Mouse (Mus musculus) myocyte (in vitro differentiated cells): ENCODE measurements around the gene Camkk2.

Experiments
- CEBPB ChIP-seq: IDR thresholded peaks from 2 replicates; pipeline ENCODE4 v1.6.1; 2011; ENCODE audit warnings: mild to moderate bottlenecking, moderate library complexity; ENCODE audit not compliant: poor library complexity, insufficient read depth, severe bottlenecking
- E2F4 ChIP-seq: IDR thresholded peaks from one replicate; pipeline ENCODE4 v1.6.1; 2011; ENCODE audit warnings: mild to moderate bottlenecking, control low read depth, moderate library complexity; ENCODE audit not compliant: insufficient read depth
- MAX ChIP-seq: IDR thresholded peaks from one replicate; pipeline ENCODE4 v1.6.1; 2011; ENCODE audit warnings: low read depth, mild to moderate bottlenecking, control low read depth
- MYOD1 ChIP-seq, 3 experiments: IDR thresholded peaks; one replicate each; pipeline ENCODE4 v1.6.1; 2011; ENCODE audit warnings: control low read depth in 2 of 3, low read depth in 2 of 3, mild to moderate bottlenecking in 2 of 3, moderate library complexity in 1 of 3; ENCODE audit not compliant: insufficient read length in 2 of 3, control insufficient read depth in 1 of 3
- MYOG ChIP-seq, 3 experiments: IDR thresholded peaks; one replicate each; pipeline ENCODE4 v1.6.1; 2011; ENCODE audit warnings: control low read depth in 2 of 3, low read depth in 2 of 3, mild to moderate bottlenecking in 2 of 3; ENCODE audit not compliant: insufficient read length in 2 of 3, control insufficient read depth in 1 of 3, insufficient read depth in 1 of 3
- POLR2A ChIP-seq: IDR thresholded peaks from one replicate; pipeline ENCODE4 v1.6.1; 2011; ENCODE audit warnings: low read depth, mild to moderate bottlenecking, control low read depth, moderate library complexity; ENCODE audit not compliant: insufficient read length
- POLR2AphosphoS2 ChIP-seq: IDR thresholded peaks from one replicate; pipeline ENCODE4 v1.6.1; 2011; ENCODE audit warnings: low read depth, control low read depth; ENCODE audit not compliant: insufficient read length
- REST ChIP-seq: IDR thresholded peaks from one replicate; pipeline ENCODE4 v1.6.1; 2011; ENCODE audit warnings: mild to moderate bottlenecking, control low read depth, moderate library complexity; ENCODE audit not compliant: insufficient read depth, insufficient read length
- TCF12 ChIP-seq: IDR thresholded peaks from one replicate; pipeline ENCODE4 v1.6.1; 2011; ENCODE audit warnings: mild to moderate bottlenecking, control low read depth; ENCODE audit not compliant: poor library complexity, insufficient read depth, severe bottlenecking
- USF1 ChIP-seq: IDR thresholded peaks from one replicate; pipeline ENCODE4 v1.6.1; 2011; ENCODE audit warnings: low read depth, mild to moderate bottlenecking, control low read depth, moderate library complexity

DNA sequence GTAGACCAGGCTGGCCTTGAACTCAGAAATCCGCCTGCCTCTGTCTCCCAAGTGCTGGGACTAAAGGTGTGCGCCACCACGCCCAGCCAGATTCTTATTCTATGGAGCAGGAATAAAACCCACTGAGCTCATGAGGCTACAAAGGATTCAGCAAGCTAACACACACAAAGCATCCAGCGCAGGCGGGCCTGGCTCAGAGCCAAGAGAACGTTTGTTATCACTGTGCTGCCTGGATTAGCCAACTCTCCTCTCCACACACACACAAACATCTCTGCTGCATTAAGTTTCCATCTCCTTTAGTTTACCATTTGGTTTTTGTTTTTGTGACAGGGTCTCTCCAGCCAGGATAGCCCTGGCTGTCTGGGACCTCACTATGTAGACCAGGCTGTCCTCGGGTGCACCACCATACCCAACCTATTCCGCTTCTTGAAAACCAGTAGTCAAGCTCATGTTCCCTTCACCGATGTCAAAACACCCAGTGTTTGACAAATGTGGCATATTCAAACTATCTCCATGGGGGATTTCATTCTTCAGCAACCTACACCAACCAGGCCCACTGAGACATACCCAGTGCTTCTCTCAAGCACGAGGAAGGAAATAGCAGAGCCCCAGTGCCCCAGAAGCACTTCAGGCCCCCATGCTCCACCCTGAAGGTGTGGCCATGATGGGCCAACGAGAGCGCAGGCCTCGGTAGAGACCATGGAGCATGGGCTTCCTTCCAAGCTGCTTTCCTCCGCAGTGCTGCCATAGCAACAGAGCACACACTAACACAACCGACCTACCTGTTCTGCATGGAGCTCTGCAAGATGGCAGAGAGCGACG, 19.6 kb upstream of the Camkk2 start:
- no peak for TF ChIP-seq POLR2A
- no peak for TF ChIP-seq MAX
- TF ChIP-seq MYOD1 (IDR thresholded peaks at IDR 0.05; ENCODE audit: control insufficient read depth in 1 of 3, insufficient read length in 2 of 3, low read depth in 2 of 3): no peak
- no peak for TF ChIP-seq MYOG (IDR thresholded peaks at IDR 0.05; ENCODE audit: control insufficient read depth in 1 of 3, insufficient read depth in 1 of 3, insufficient read length in 2 of 3, low read depth in 2 of 3)
- no peak for TF ChIP-seq USF1
- TF ChIP-seq E2F4: no peak
- TF ChIP-seq TCF12: no peak
- TF ChIP-seq REST: no peak
- TF ChIP-seq POLR2AphosphoS2: no peak
- no peak for TF ChIP-seq CEBPB
